Mouse (Mus musculus) megakaryocyte, embryonic 14.5 days (primary cell): Measurements from ENCODE around the gene Tdrd1. TPM values are rescaled to one million over a fixed set of nuclear protein-coding genes. Genes with fewer than 3 reads are reported as not detected.
A peak's percentile ranks its signal among the peaks of the same experiment; 100 is the strongest.
"Not testable (repeated sequence)": the region's sequence is repeated elsewhere in the genome, so short reads cannot be mapped to it uniquely, and the experiment has no call there.

Experiments
- H3K27me3 ChIP-seq: replicated peaks from 2 replicates; pipeline ENCODE3; 2012; ENCODE audit warnings: inconsistent platforms
- H3K36me3 ChIP-seq: replicated peaks from 2 replicates; pipeline ENCODE3; 2012; ENCODE audit warnings: low read length, inconsistent platforms, mixed read lengths
- H3K4me1 ChIP-seq: 2 replicates; pipeline ENCODE4 v1.6.1; 2012; ENCODE audit warnings: inconsistent platforms
- H3K4me3 ChIP-seq: replicated peaks from 2 replicates; pipeline ENCODE3; 2012; ENCODE audit warnings: moderate library complexity, mild to moderate bottlenecking, inconsistent platforms
- H3K9me3 ChIP-seq: 2 replicates; pipeline ENCODE4 v1.6.1; 2012; ENCODE audit warnings: inconsistent platforms
- FLI1 ChIP-seq: IDR thresholded peaks from 2 replicates; pipeline ENCODE4 v1.6.1; 2012; ENCODE audit warnings: low read length, inconsistent platforms, mixed read lengths
- GATA1 ChIP-seq: IDR thresholded peaks from 3 replicates; pipeline ENCODE4 v1.6.1; 2012; ENCODE audit warnings: mixed read lengths, low read length, inconsistent platforms, borderline replicate concordance
- polyA plus RNA-seq: library from polyadenylated mRNA; stranded (reverse); fragments of >175 nt; gene quantifications from 2 replicates; pipeline ENCODE4 v1.2.3, GENCODE M21; 2012; ENCODE audit warnings: low replicate concordance; ENCODE audit not compliant: insufficient read depth

Tdrd1 gene
- polyA plus RNA-seq = not detected in 2 replicates

GRCm38 (mm10) chr19:56826047-56826631 is at the start of gene Tdrd1:
Tdrd1 (plus strand) TSS chr19:56826209.
- TF ChIP-seq GATA1 (no peak), FLI1 (no peak)
- peaks cover 7% of the 10 kb centered on the region for H3K4me1 ChIP-seq
- no peaks in the 10 kb centered on the region for H3K36me3 ChIP-seq
- H3K4me3 ChIP-seq = no peak within 1 kb of the TSS
- peaks cover 11% of the 10 kb centered on the region for H3K9me3 ChIP-seq
- H3K27me3 ChIP-seq = peaks cover 47% of the 10 kb centered on the region

- no peaks in the 10 kb centered on the region for H3K36me3 ChIP-seq
- no peak for TF ChIP-seq GATA1
- no peak for TF ChIP-seq FLI1
- H3K4me3 ChIP-seq = peak overlapping the region; percentile 88
- no peaks in the 10 kb centered on the region for H3K9me3 ChIP-seq
- H3K27me3 ChIP-seq = no peaks in the 10 kb centered on the region
- H3K4me1 ChIP-seq = peaks cover 73% of the 10 kb centered on the region
Observed at GRCm38 (mm10) chr19:56776719-56777382, 49.2 kb upstream of the Tdrd1 start.

DNA sequence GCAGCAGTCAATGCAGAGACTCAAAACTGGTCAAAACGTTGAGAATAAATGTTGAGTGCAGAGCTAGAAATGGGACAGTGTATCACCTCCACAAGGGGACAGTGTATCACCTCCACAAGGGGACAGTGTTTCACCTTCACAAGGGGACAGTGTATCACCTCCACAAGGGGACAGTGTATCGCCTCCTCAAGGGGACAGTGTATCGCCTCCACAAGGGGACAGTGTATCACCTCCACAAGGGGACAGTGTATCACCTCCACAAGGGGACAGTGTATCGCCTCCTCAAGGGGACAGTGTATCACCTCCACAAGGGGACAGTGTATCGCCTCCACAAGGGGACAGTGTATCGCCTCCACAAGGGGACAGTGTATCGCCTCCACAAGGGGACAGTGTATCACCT is 47.5 kb upstream of the Tdrd1 start:
- H3K4me1 ChIP-seq = peaks cover 73% of the 10 kb centered on the region
- not testable (repeated sequence) for H3K27me3 ChIP-seq, H3K9me3 ChIP-seq, H3K36me3 ChIP-seq, H3K4me3 ChIP-seq

DNA sequence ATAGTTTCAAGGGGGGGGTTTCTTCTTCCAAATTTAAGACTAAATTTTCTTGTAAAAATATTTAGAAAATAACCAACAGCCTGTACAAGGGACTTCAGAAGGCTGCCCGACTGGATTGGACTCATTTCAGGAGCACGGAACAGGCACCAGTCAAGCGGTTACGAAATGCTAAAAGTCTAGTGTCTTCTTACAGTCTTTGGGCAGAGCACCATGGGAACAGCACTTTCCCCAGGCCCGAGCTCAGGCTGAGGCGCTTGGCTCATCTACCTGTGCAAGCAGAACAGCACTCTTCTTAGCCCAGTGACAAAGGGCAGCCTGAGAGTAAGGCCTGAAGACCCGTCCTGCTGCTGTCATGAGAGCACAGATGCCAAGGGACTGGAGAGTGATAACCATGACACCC is 38.1 kb upstream of the Tdrd1 start:
- H3K36me3 ChIP-seq = peaks cover 92% of the 10 kb centered on the region

GRCm38 (mm10) chr19:56788952-56789351 is 37.1 kb upstream of the Tdrd1 start:
- peaks cover 29% of the 10 kb centered on the region for H3K4me1 ChIP-seq
- H3K36me3 ChIP-seq = peaks cover 92% of the 10 kb centered on the region
- no peaks in the 10 kb centered on the region for H3K27me3 ChIP-seq
- no peaks in the 10 kb centered on the region for H3K9me3 ChIP-seq
- TF ChIP-seq GATA1 = no peak
- TF ChIP-seq FLI1 = no peak
- H3K4me3 ChIP-seq = no peak overlapping the region

More for the DNA sequence above, 38.1 kb upstream of the Tdrd1 start:
- H3K4me1 ChIP-seq = peaks cover 38% of the 10 kb centered on the region
- H3K27me3 ChIP-seq = no peaks in the 10 kb centered on the region
- TF ChIP-seq GATA1 = no peak
- TF ChIP-seq FLI1 = no peak
- no peak overlapping the region for H3K4me3 ChIP-seq
- H3K9me3 ChIP-seq = no peaks in the 10 kb centered on the region

DNA sequence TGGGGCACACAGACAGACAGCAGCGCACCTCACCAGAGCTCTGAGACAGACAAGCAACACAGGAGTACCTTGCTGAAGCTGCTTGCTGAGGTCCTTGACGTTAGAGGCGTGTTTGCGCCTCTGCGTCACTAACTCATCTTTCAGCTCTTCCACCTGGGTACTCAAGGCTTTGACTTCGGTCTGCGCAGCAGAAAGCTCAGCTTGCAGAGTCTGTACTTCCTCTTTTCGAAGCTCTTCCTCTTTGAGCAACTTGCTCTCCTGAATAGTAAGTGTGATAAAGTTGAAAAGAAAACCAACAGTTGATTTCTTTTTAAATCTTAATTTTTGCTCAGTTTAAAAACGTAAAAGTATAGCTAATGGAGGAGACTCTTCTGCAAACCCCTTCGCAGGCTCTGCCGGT is 28.6 kb upstream of the Tdrd1 start:
- Histone ChIP-seq H3K27me3 (no peaks in the 10 kb centered on the region), H3K36me3 (peaks cover 91% of the 10 kb centered on the region), H3K9me3 (no peaks in the 10 kb centered on the region), H3K4me1 (peaks cover 59% of the 10 kb centered on the region), H3K4me3 (no peak overlapping the region)
- TF ChIP-seq FLI1 (no peak), GATA1 (no peak)

DNA sequence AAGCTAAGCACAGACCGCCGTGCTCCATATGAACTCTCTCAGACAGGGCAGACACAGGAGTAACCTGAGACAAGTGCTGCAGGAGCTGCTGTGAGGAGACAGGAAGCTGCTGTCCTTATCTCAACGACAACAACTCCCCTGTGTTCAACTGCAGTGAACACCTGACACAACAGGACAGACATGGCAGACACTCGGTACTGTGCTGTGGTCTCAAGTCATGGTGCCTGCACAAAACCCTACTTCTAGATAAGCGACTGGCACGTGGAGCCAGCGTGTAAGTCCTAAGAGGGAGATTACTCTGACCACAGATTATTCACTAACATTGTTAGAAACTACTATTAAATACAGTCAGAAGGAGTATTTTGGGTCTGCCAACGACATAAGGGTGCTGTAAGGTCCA is 25.8 kb upstream of the Tdrd1 start:
- Histone ChIP-seq H3K4me1 (peaks cover 82% of the 10 kb centered on the region), H3K36me3 (peaks cover 87% of the 10 kb centered on the region), H3K27me3 (no peaks in the 10 kb centered on the region), H3K9me3 (no peaks in the 10 kb centered on the region), H3K4me3 (peak overlapping the region; percentile 82)
- TF ChIP-seq FLI1 (no peak), GATA1 (no peak)

DNA sequence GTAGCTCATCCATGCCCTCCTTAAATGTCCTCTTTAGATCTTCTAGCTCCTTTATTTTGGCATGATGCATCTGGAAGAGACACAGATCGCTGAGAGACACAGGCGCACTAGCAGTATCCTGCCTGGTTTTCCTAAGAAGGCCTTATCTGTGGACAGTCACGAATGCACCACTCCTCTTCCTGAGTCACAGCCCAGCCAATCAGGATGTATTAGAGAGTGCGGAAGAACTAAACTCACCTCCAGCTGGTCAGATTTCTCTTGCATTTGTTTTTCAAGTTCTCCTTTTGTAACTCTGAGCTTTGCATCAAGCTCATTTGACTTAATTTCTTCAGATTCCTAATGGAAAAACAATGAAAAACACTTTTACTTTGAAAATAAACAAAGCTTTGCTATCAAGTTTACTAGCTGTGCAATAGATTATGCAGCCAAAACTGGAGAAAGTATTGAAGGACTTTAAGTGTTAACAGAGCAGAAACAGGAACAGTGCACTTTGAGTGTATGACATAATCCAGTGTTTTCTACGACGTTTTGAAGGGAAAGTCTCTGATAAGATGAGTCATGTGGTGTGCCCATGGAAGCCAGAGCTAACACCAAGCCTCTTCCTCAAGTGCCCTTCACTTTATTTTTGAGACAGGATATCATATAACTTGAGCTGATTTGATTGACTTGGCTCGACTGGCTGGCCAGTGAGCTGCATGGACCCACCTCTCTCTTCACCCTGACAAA is 24.9 kb upstream of the Tdrd1 start:
- Histone ChIP-seq H3K36me3 (peaks cover 87% of the 10 kb centered on the region), H3K27me3 (no peaks in the 10 kb centered on the region), H3K9me3 (no peaks in the 10 kb centered on the region), H3K4me1 (peaks cover 90% of the 10 kb centered on the region), H3K4me3 (peak overlapping the region; percentile 74)
- no peak for TF ChIP-seq FLI1
- TF ChIP-seq GATA1 = no peak; the same call in 2 of the 3 replicates

DNA sequence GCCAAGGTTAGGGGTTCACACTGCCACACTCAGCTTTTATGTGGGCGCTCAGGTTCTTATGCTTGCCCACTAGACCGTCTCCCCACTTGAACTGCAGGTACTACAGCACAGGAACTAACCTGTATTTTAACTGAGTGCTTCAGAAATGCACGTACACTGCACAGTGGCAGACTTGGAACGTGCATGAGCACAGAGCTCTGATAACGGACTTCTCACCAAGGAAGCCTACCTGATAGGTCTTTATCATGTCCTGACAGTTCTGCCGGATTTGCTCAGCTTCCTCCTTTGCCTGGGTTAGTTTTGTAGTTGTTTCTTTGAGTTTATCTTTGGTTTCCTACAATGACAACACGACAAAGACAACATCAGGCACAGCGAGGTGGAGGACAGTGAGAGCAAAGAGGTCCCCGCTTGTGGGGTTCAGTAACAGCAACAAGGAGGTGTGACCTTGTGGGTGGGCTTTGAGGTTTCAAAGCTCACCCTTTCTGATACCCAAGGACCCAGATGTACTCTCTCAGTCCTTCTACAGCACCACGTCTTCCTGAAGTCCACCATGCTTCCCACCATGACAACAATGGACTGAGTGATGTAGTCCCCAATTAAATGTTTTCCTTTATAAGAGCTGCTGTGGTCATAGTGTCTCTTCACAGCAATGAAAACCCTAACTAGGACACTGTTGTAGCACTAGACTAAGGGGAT is 24.2 kb upstream of the Tdrd1 start:
- H3K27me3 ChIP-seq = no peaks in the 10 kb centered on the region
- H3K9me3 ChIP-seq = no peaks in the 10 kb centered on the region
- peaks cover 85% of the 10 kb centered on the region for H3K36me3 ChIP-seq
- H3K4me3 ChIP-seq = peak overlapping the region; percentile 74
- peaks cover 87% of the 10 kb centered on the region for H3K4me1 ChIP-seq
- TF ChIP-seq GATA1 = no peak
- TF ChIP-seq FLI1 = no peak
